In the genomic region with DNA sequence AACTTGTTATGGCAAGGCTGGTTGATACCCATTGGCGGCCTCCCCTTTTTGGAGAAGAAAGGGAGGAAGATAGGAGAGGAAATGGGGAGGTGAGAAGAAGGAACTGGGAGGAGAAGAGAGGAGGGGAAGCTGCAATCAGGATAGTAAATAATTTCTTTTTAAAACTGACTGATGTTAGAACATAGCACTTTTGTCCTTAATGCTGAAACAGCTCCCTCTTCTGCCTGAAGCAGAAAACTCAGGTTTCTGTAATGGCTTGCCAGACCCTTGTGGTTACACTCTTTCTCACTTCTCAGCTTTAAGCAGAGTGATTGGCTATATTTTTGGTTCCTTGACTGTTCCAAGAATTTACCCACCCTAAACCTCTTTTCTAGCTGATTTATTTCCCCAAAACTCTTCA, we compare ENCODE assay signal across 23 mouse cellular contexts. TPM values are rescaled to one million over a fixed set of nuclear protein-coding genes. Genes with fewer than 3 reads are reported as not detected.
DNase-seq lines count a peak whose midpoint lies in the region; ATAC-seq and TF ChIP-seq lines count a peak whose summit lies in the region.
"Had no signal": no experiment of that assay in that cellular context is flagged by ENCODE, and none has a peak within 500 bp of the region (broad histone marks: within the 10 kb centered on the region; RNA-seq: fewer than 3 reads in every experiment).

No protein-coding gene starts in this region.

- H3K9me3 ChIP-seq in lung, embryonic 14.5 days (ENCODE audit: low read depth, low read length) = no peaks in the 10 kb centered on the region
- no peaks in the 10 kb centered on the region for H3K9me3 ChIP-seq in forebrain, embryonic 13.5 days (replicated peaks)
- H3K9me3 ChIP-seq: embryonic facial prominence, embryonic 15.5 days; forebrain, embryonic 15.5 days; heart, embryonic 10.5 days; intestine, embryonic 15.5 days; midbrain, embryonic 12.5 days had no signal

- DNase-seq in lung, embryonic 14.5 days = peak; percentile 27
- DNase-seq in lung, adult 18-20 months = no peak
- peak; percentile 61 for DNase-seq in CD4-positive, CD25-positive, alpha-beta regulatory T cell, adult 2 months (ENCODE audit: low read depth, low spot score)
- DNase-seq in splenic B cell, adult 2 months (ENCODE audit: low read depth, low spot score) = peak; percentile 68
- DNase-seq in gastrocnemius, adult 2 months = no peak
- DNase-seq in kidney, adult 18-20 months = no peak
- DNase-seq: adrenal gland, postnatal 10 days; kidney, postnatal 36 days; layer of hippocampus, postnatal 36 days; spleen, adult 18-20 months had no signal

- H3K36me3 ChIP-seq in lung, embryonic 14.5 days (ENCODE audit: insufficient read depth) = no peaks in the 10 kb centered on the region
- H3K36me3 ChIP-seq in splenic B cell, adult 2 months (ENCODE audit: control insufficient read depth, insufficient read depth, low read length, poor library complexity, severe bottlenecking) = no peaks in the 10 kb centered on the region
- no peaks in the 10 kb centered on the region for H3K36me3 ChIP-seq in forebrain, embryonic 13.5 days (ENCODE audit: poor library complexity, severe bottlenecking)
- H3K36me3 ChIP-seq: embryonic facial prominence, embryonic 15.5 days; forebrain, embryonic 15.5 days; heart, embryonic 10.5 days; intestine, embryonic 15.5 days; midbrain, embryonic 12.5 days had no signal

- intact Hi-C loops in gastrocnemius, adult 2 months (cut with DNase I) = no loop called here

- no peak for ATAC-seq in lung, embryonic 14.5 days (ENCODE audit: insufficient read depth)
- ATAC-seq in granulocyte monocyte progenitor cell, adult 5-6 weeks (replicated peaks; ENCODE audit: poor library complexity, severe bottlenecking) = peak; percentile 85
- ATAC-seq in forebrain, embryonic 13.5 days = no peak
- ATAC-seq: forebrain, embryonic 15.5 days; intestine, embryonic 15.5 days had no signal

- H3K9ac ChIP-seq in lung, embryonic 14.5 days = no peak overlapping the region
- no peak overlapping the region for H3K9ac ChIP-seq in forebrain, embryonic 13.5 days
- H3K9ac ChIP-seq: embryonic facial prominence, embryonic 15.5 days; forebrain, embryonic 15.5 days; intestine, embryonic 15.5 days; midbrain, embryonic 12.5 days had no signal

- H3K4me2 ChIP-seq in lung, embryonic 14.5 days = no peak overlapping the region
- H3K4me2 ChIP-seq in forebrain, embryonic 13.5 days = no peak overlapping the region
- H3K4me2 ChIP-seq: embryonic facial prominence, embryonic 15.5 days; forebrain, embryonic 15.5 days; intestine, embryonic 15.5 days; midbrain, embryonic 12.5 days had no signal

- no peaks in the 10 kb centered on the region for H3K27me3 ChIP-seq in lung, embryonic 14.5 days (ENCODE audit: insufficient read depth, low read length)
- H3K27me3 ChIP-seq in splenic B cell, adult 2 months (ENCODE audit: control insufficient read depth, insufficient read depth, low read length, poor library complexity, severe bottlenecking) = no peaks in the 10 kb centered on the region
- H3K27me3 ChIP-seq in forebrain, embryonic 13.5 days = no peaks in the 10 kb centered on the region
- H3K27me3 ChIP-seq: embryonic facial prominence, embryonic 15.5 days; forebrain, embryonic 15.5 days; intestine, embryonic 15.5 days; midbrain, embryonic 12.5 days had no signal

- 70% methylated on average over 1 of the region's 1 CpGs for WGBS in lung, embryonic 14.5 days
- 82% methylated on average over 1 of the region's 1 CpGs for WGBS in forebrain, embryonic 13.5 days

- no peak for TF ChIP-seq CTCF in lung, embryonic 14.5 days (IDR thresholded peaks at IDR 0.05; ENCODE audit: low read depth)
- no peak for TF ChIP-seq CTCF in gastrocnemius, adult 2 months (IDR thresholded peaks at IDR 0.05)

- no peak overlapping the region for H3K27ac ChIP-seq in lung, embryonic 14.5 days (ENCODE audit: low read depth)
- no peak overlapping the region for H3K27ac ChIP-seq in gastrocnemius, adult 2 months
- no peak overlapping the region for H3K27ac ChIP-seq in forebrain, embryonic 13.5 days
- H3K27ac ChIP-seq: embryonic facial prominence, embryonic 15.5 days; forebrain, embryonic 15.5 days; heart, embryonic 10.5 days; intestine, embryonic 15.5 days; midbrain, embryonic 12.5 days had no signal

- H3K4me3 ChIP-seq in lung, embryonic 14.5 days (ENCODE audit: low read depth, low read length) = no peak overlapping the region
- H3K4me3 ChIP-seq in gastrocnemius, adult 2 months = no peak overlapping the region
- no peak overlapping the region for H3K4me3 ChIP-seq in forebrain, embryonic 13.5 days
- H3K4me3 ChIP-seq: embryonic facial prominence, embryonic 15.5 days; forebrain, embryonic 15.5 days; heart, embryonic 10.5 days; intestine, embryonic 15.5 days; midbrain, embryonic 12.5 days had no signal

- H3K4me1 ChIP-seq in lung, embryonic 14.5 days (ENCODE audit: insufficient read depth) = no peaks in the 10 kb centered on the region
- H3K4me1 ChIP-seq in forebrain, embryonic 13.5 days = no peaks in the 10 kb centered on the region
- H3K4me1 ChIP-seq: embryonic facial prominence, embryonic 15.5 days; forebrain, embryonic 15.5 days; heart, embryonic 10.5 days; intestine, embryonic 15.5 days; midbrain, embryonic 12.5 days had no signal

RNA-seq across cellular contexts. Expression of a gene that starts 5.6 kb away (rescaled TPM):
- not detected in 2 replicates for polyA plus RNA-seq in lung, embryonic 14.5 days (2014; fragmentation: Nextera tagmentation; extraction: Ambion mirVana)
- not detected in 2 replicates for total RNA-seq in granulocyte monocyte progenitor cell, adult 5-6 weeks (2014; fragmentation: Nextera tagmentation)
- total RNA-seq in granulocyte monocyte progenitor cell, adult 5-6 weeks (2017) = 1.2 TPM in 1 of 2 replicates, not detected in the other
- total RNA-seq in gastrocnemius, adult 2 months (2021) = not detected
- not detected in 2 replicates for polyA plus RNA-seq in forebrain, embryonic 13.5 days (2015; fragmentation: Nextera tagmentation; extraction: Ambion mirVana)
- total RNA-seq: adrenal gland, postnatal 10 days; gastrocnemius, adult 18-20 months; heart, postnatal 25 days; layer of hippocampus, postnatal 36 days had no signal
- polyA plus RNA-seq: forebrain, embryonic 15.5 days; heart, embryonic 10.5 days; intestine, embryonic 15.5 days; limb, embryonic 11.5 days; liver, embryonic 16.5 days; midbrain, embryonic 12.5 days; neural tube, embryonic 11.5 days had no signal

RNA-seq across cellular contexts. Expression of a gene that starts 16.5 kb away (rescaled TPM):
- polyA plus RNA-seq in lung, embryonic 14.5 days (2014; fragmentation: Nextera tagmentation; extraction: Ambion mirVana) = 2.7 and 2.8 TPM in 2 replicates
- 318 and 331 TPM in 2 replicates for total RNA-seq in granulocyte monocyte progenitor cell, adult 5-6 weeks (2014; fragmentation: Nextera tagmentation)
- 549 and 684 TPM in 2 replicates for total RNA-seq in granulocyte monocyte progenitor cell, adult 5-6 weeks (2017)
- total RNA-seq in gastrocnemius, adult 2 months (2021) = under 1 TPM in 1 of 2 experiments, not detected in 1; 0.14 TPM
- 0.06 and 0.13 TPM in 2 replicates for polyA plus RNA-seq in forebrain, embryonic 13.5 days (2015; fragmentation: Nextera tagmentation; extraction: Ambion mirVana)

RNA-seq across cellular contexts. Expression of a gene that starts 50.8 kb away (rescaled TPM):
- polyA plus RNA-seq in lung, embryonic 14.5 days (2014; fragmentation: Nextera tagmentation; extraction: Ambion mirVana) = not detected in 2 replicates
- total RNA-seq in granulocyte monocyte progenitor cell, adult 5-6 weeks (2014; fragmentation: Nextera tagmentation) = 60.9 and 69.3 TPM in 2 replicates
- 163 and 224 TPM in 2 replicates for total RNA-seq in granulocyte monocyte progenitor cell, adult 5-6 weeks (2017)
- not detected for total RNA-seq in gastrocnemius, adult 2 months (2021)
- polyA plus RNA-seq in forebrain, embryonic 13.5 days (2015; fragmentation: Nextera tagmentation; extraction: Ambion mirVana) = not detected in 2 replicates
- total RNA-seq: layer of hippocampus, postnatal 36 days had no signal
- polyA plus RNA-seq: forebrain, embryonic 15.5 days; midbrain, embryonic 12.5 days; neural tube, embryonic 11.5 days; testis, adult 2 months had no signal

RNA-seq across cellular contexts. Expression of a gene that starts 59.7 kb away (rescaled TPM):
- polyA plus RNA-seq in lung, embryonic 14.5 days (2014; fragmentation: Nextera tagmentation; extraction: Ambion mirVana) = 0.12 and 0.20 TPM in 2 replicates
- not detected in 2 replicates for total RNA-seq in granulocyte monocyte progenitor cell, adult 5-6 weeks (2014; fragmentation: Nextera tagmentation)
- total RNA-seq in granulocyte monocyte progenitor cell, adult 5-6 weeks (2017) = not detected in 2 replicates
- not detected for total RNA-seq in gastrocnemius, adult 2 months (2021)
- 0.12 TPM in 1 of 2 replicates, not detected in the other for polyA plus RNA-seq in forebrain, embryonic 13.5 days (2015; fragmentation: Nextera tagmentation; extraction: Ambion mirVana)
- total RNA-seq: adrenal gland, postnatal 10 days; gastrocnemius, adult 18-20 months; layer of hippocampus, postnatal 36 days had no signal
- polyA plus RNA-seq: embryonic facial prominence, embryonic 15.5 days; intestine, embryonic 15.5 days; limb, embryonic 11.5 days; liver, embryonic 16.5 days; midbrain, embryonic 12.5 days; neural tube, embryonic 11.5 days had no signal

Comparison
In these comparisons a context has a peak if more than half of its experiments do, and no peak if none do; other contexts are left out.
1. DNase-seq: peak in lung, embryonic 14.5 days (single experiment), CD4-positive, CD25-positive, alpha-beta regulatory T cell, adult 2 months (single experiment) and splenic B cell, adult 2 months (single experiment); none in lung, adult 18-20 months (0 of 2), gastrocnemius, adult 2 months (single experiment) and kidney, adult 18-20 months (single experiment).
2. RNA of a gene that starts 16.5 kb away (total RNA-seq): 318 to 684 TPM in granulocyte monocyte progenitor cell, adult 5-6 weeks; 0.14 TPM in gastrocnemius, adult 2 months; every median in the first group is over 100 times any median in the second.
3. RNA of a gene that starts 50.8 kb away (total RNA-seq): 60.9 to 224 TPM in granulocyte monocyte progenitor cell, adult 5-6 weeks; not detected in gastrocnemius, adult 2 months; every median in the first group is over 10 times any median in the second.